In the genomic region with DNA sequence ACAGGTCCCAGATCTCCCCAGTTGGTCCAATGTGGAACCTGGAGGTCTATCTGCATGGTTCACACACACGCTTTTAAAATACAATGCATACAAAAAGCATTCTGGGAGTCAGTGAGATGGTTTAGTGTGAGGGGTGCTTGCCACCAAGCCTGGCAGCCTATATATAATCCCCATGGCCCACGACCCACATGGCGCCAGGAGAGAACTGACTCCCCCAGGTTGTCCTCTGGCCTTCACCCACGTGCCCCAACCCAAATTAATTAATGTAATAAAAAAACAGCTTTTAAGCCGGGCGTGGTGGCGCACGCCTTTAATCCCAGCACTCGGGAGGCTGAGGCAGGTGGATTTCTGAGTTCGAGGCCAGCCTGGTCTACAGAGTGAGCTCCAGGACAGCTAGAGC, we compare ENCODE assay signal across 30 mouse cellular contexts. TPM values are rescaled to one million over a fixed set of nuclear protein-coding genes. Genes with fewer than 3 reads are reported as not detected.
"Had no signal": no experiment of that assay in that cellular context is flagged by ENCODE, and none has a peak within 500 bp of the region (broad histone marks: within the 10 kb centered on the region; RNA-seq: fewer than 3 reads in every experiment).

No protein-coding gene starts in this region.

- H3K4me3 ChIP-seq: embryonic facial prominence, embryonic 10.5 days; embryonic facial prominence, embryonic 12.5 days; embryonic facial prominence, embryonic 13.5 days; embryonic facial prominence, embryonic 15.5 days; erythroblast, embryonic 14.5 days; forebrain, embryonic 10.5 days; forebrain, embryonic 12.5 days; forebrain, embryonic 13.5 days; forebrain, embryonic 15.5 days; heart, adult 2 months; heart, embryonic 10.5 days had no signal

- H3K27ac ChIP-seq: embryonic facial prominence, embryonic 10.5 days; embryonic facial prominence, embryonic 12.5 days; embryonic facial prominence, embryonic 13.5 days; embryonic facial prominence, embryonic 15.5 days; forebrain, embryonic 10.5 days; forebrain, embryonic 12.5 days; forebrain, embryonic 13.5 days; forebrain, embryonic 15.5 days; heart, embryonic 10.5 days had no signal

- DNase-seq: cerebellum, adult 2 months; cerebellum, adult 8-10 months; cerebellum, adult 9-10 months; cerebellum, adult 9-11 months; cerebellum, postnatal 10 days; cerebellum, postnatal 14 days; cerebellum, postnatal 25 days; cerebellum, postnatal 36 days; embryo, embryonic 11 days; forebrain, postnatal 0 days; gastrocnemius, postnatal 36 days; heart, adult 2 months had no signal

RNA-seq across cellular contexts. Expression of gene 6330409D20Rik, which starts 57.1 kb away (rescaled TPM):
- total RNA-seq: common myeloid progenitor, adult 5-6 weeks; gastrocnemius, adult 18-20 months; gastrocnemius, postnatal 10 days; gastrocnemius, postnatal 14 days; gastrocnemius, postnatal 25 days; gastrocnemius, postnatal 36 days; gastrocnemius, postnatal 4 days; granulocyte monocyte progenitor cell, adult 5-6 weeks; heart, adult 18-20 months; heart, adult 2 months had no signal
